Mouse (Mus musculus) liver, adult 2 months (tissue): ENCODE data around the gene Tex33.

Source experiments
- CTCF ChIP-seq: fragments of 200-500 bp; IDR thresholded peaks from 2 replicates; pipeline ENCODE4 v1.5.1; 2011; ENCODE audit warnings: low read depth, low read length, control low read depth
- POLR2A ChIP-seq: fragments of 200-500 bp; IDR thresholded peaks from 2 replicates; pipeline ENCODE4 v1.6.1; 2011; ENCODE audit warnings: low read length, control low read depth; ENCODE audit not compliant: insufficient read depth; ENCODE audit errors: extremely low read depth

- TF ChIP-seq POLR2A (no peak), CTCF (no peak)
Observed at GRCm38 (mm10) chr15:78435681-78436080, 40.0 kb upstream of the Tex33 start.
